Mouse (Mus musculus): ENCODE data around the gene Kcnq4. TPM values are rescaled to one million over a fixed set of nuclear protein-coding genes. Genes with fewer than 3 reads are reported as not detected.

The Kcnq4 gene
- polyA plus RNA-seq, 1 experiment = not detected

- Histone ChIP-seq H3K4me3 (replicated peaks; ENCODE audit: control insufficient read depth, low read depth, low read length) (no peak overlapping the region), H3K4me1 (ENCODE audit: control insufficient read depth, insufficient read depth, low read length) (no peaks in the 10 kb centered on the region), H3K27ac (ENCODE audit: control insufficient read depth, insufficient read depth, low read depth, low read length, poor library complexity) (no peak overlapping the region)
- TF ChIP-seq POLR2A (IDR thresholded peaks at IDR 0.05; ENCODE audit: borderline replicate concordance, control insufficient read depth, low read depth, low read length) = no peak
- no peak for TF ChIP-seq CTCF (IDR thresholded peaks at IDR 0.05; ENCODE audit: control insufficient read depth, insufficient read depth, low read length)
- 30% methylated on average over 35 of the region's 35 CpGs for WGBS
Measured at GRCm38 (mm10) chr4:120697799-120698484, 50.5 kb downstream of the Kcnq4 start.

GRCm38 (mm10) chr4:120697353-120697752 is 51.1 kb downstream of the Kcnq4 start:
- 96% methylated on average over 8 of the region's 8 CpGs for WGBS
- Histone ChIP-seq H3K4me3 (replicated peaks; ENCODE audit: control insufficient read depth, low read depth, low read length) (no peak overlapping the region), H3K27ac (ENCODE audit: control insufficient read depth, insufficient read depth, low read depth, low read length, poor library complexity) (no peak overlapping the region), H3K4me1 (ENCODE audit: control insufficient read depth, insufficient read depth, low read length) (no peaks in the 10 kb centered on the region)
- TF ChIP-seq POLR2A (IDR thresholded peaks at IDR 0.05; ENCODE audit: borderline replicate concordance, control insufficient read depth, low read depth, low read length) (no peak), CTCF (IDR thresholded peaks at IDR 0.05; ENCODE audit: control insufficient read depth, insufficient read depth, low read length) (no peak)

- H3K4me3 ChIP-seq (replicated peaks; ENCODE audit: control insufficient read depth, low read depth, low read length) = no peak overlapping the region
- no peaks in the 10 kb centered on the region for H3K4me1 ChIP-seq (ENCODE audit: control insufficient read depth, insufficient read depth, low read length)
- WGBS = 47% methylated on average over 10 of the region's 10 CpGs
- peak; percentile 61 for TF ChIP-seq CTCF (IDR thresholded peaks at IDR 0.05; ENCODE audit: control insufficient read depth, insufficient read depth, low read length)
- TF ChIP-seq POLR2A (IDR thresholded peaks at IDR 0.05; ENCODE audit: borderline replicate concordance, control insufficient read depth, low read depth, low read length) = no peak
- no peak overlapping the region for H3K27ac ChIP-seq (ENCODE audit: control insufficient read depth, insufficient read depth, low read depth, low read length, poor library complexity)
Measured at GRCm38 (mm10) chr4:120692717-120693116, 55.7 kb downstream of the Kcnq4 start.

GRCm38 (mm10) chr4:120689317-120689716 is 59.1 kb downstream of the Kcnq4 start:
- TF ChIP-seq POLR2A (IDR thresholded peaks at IDR 0.05; ENCODE audit: borderline replicate concordance, control insufficient read depth, low read depth, low read length) = no peak
- TF ChIP-seq CTCF (IDR thresholded peaks at IDR 0.05; ENCODE audit: control insufficient read depth, insufficient read depth, low read length) = no peak
- Histone ChIP-seq H3K4me1 (ENCODE audit: control insufficient read depth, insufficient read depth, low read length) (no peaks in the 10 kb centered on the region), H3K27ac (ENCODE audit: control insufficient read depth, insufficient read depth, low read depth, low read length, poor library complexity) (no peak overlapping the region), H3K4me3 (replicated peaks; ENCODE audit: control insufficient read depth, low read depth, low read length) (no peak overlapping the region)
- WGBS = 77% methylated on average over 6 of the region's 6 CpGs

- no peak overlapping the region for H3K27ac ChIP-seq (ENCODE audit: control insufficient read depth, insufficient read depth, low read depth, low read length, poor library complexity)
- no peaks in the 10 kb centered on the region for H3K4me1 ChIP-seq (ENCODE audit: control insufficient read depth, insufficient read depth, low read length)
- H3K4me3 ChIP-seq (replicated peaks; ENCODE audit: control insufficient read depth, low read depth, low read length) = no peak overlapping the region
- WGBS = 70% methylated on average over 6 of the region's 6 CpGs
- TF ChIP-seq POLR2A (IDR thresholded peaks at IDR 0.05; ENCODE audit: borderline replicate concordance, control insufficient read depth, low read depth, low read length) = no peak
- no peak for TF ChIP-seq CTCF (IDR thresholded peaks at IDR 0.05; ENCODE audit: control insufficient read depth, insufficient read depth, low read length)
Measured at GRCm38 (mm10) chr4:120687282-120687681, 61.1 kb downstream of the Kcnq4 start.

- no peak overlapping the region for H3K4me3 ChIP-seq (replicated peaks; ENCODE audit: control insufficient read depth, low read depth, low read length)
- no peak overlapping the region for H3K27ac ChIP-seq (ENCODE audit: control insufficient read depth, insufficient read depth, low read depth, low read length, poor library complexity)
- 46% methylated on average over 9 of the region's 9 CpGs for WGBS
- TF ChIP-seq CTCF (IDR thresholded peaks at IDR 0.05; ENCODE audit: control insufficient read depth, insufficient read depth, low read length) (no peak), POLR2A (IDR thresholded peaks at IDR 0.05; ENCODE audit: borderline replicate concordance, control insufficient read depth, low read depth, low read length) (no peak)
- H3K4me1 ChIP-seq (ENCODE audit: control insufficient read depth, insufficient read depth, low read length) = no peaks in the 10 kb centered on the region
Measured at GRCm38 (mm10) chr4:120683278-120683997, 65.0 kb downstream of the Kcnq4 start.

- H3K4me3 ChIP-seq (replicated peaks; ENCODE audit: control insufficient read depth, low read depth, low read length) = no peak overlapping the region
- TF ChIP-seq CTCF (IDR thresholded peaks at IDR 0.05; ENCODE audit: control insufficient read depth, insufficient read depth, low read length) (peak; percentile 85), POLR2A (IDR thresholded peaks at IDR 0.05; ENCODE audit: borderline replicate concordance, control insufficient read depth, low read depth, low read length) (no peak)
- WGBS = 43% methylated on average over 10 of the region's 10 CpGs
- no peak overlapping the region for H3K27ac ChIP-seq (ENCODE audit: control insufficient read depth, insufficient read depth, low read depth, low read length, poor library complexity)
- no peaks in the 10 kb centered on the region for H3K4me1 ChIP-seq (ENCODE audit: control insufficient read depth, insufficient read depth, low read length)
Measured at GRCm38 (mm10) chr4:120682168-120682567, 66.2 kb downstream of the Kcnq4 start.

- H3K27ac ChIP-seq (ENCODE audit: control insufficient read depth, insufficient read depth, low read depth, low read length, poor library complexity) = no peak overlapping the region
- H3K4me1 ChIP-seq (ENCODE audit: control insufficient read depth, insufficient read depth, low read length) = no peaks in the 10 kb centered on the region
- no peak for TF ChIP-seq POLR2A (IDR thresholded peaks at IDR 0.05; ENCODE audit: borderline replicate concordance, control insufficient read depth, low read depth, low read length)
- peak; percentile 79 for TF ChIP-seq CTCF (IDR thresholded peaks at IDR 0.05; ENCODE audit: control insufficient read depth, insufficient read depth, low read length)
- WGBS = 54% methylated on average over 7 of the region's 7 CpGs
- H3K4me3 ChIP-seq (replicated peaks; ENCODE audit: control insufficient read depth, low read depth, low read length) = no peak overlapping the region
Measured at GRCm38 (mm10) chr4:120680953-120681352, 67.5 kb downstream of the Kcnq4 start.
